Mouse (Mus musculus): ENCODE data around the gene Ccdc83. TPM values are rescaled to one million over a fixed set of nuclear protein-coding genes. Genes with fewer than 3 reads are reported as not detected.

The Ccdc83 gene
- polyA plus RNA-seq, 1 experiment, result not detected

- H3K27ac ChIP-seq (ENCODE audit: insufficient read depth, low read depth, low read length), result no peak overlapping the region
- no peak overlapping the region for H3K4me3 ChIP-seq (ENCODE audit: insufficient read depth, low read depth, low read length)
- no peak for TF ChIP-seq CTCF (IDR thresholded peaks at IDR 0.05; ENCODE audit: insufficient read depth, low read depth, low read length)
- TF ChIP-seq POLR2A (IDR thresholded peaks at IDR 0.05; ENCODE audit: insufficient read depth, low read depth, low read length), result no peak
- WGBS, result 84% methylated on average over 2 of the region's 2 CpGs
- no peaks in the 10 kb centered on the region for H3K4me1 ChIP-seq (ENCODE audit: control insufficient read depth, insufficient read depth, low read length)
These were observed 63.6 kb downstream of the Ccdc83 start for GRCm38 (mm10) chr7:90201877-90202465.

GRCm38 (mm10) chr7:90200251-90200650, 65.3 kb downstream of the Ccdc83 start:
- Histone ChIP-seq H3K4me3 (ENCODE audit: insufficient read depth, low read depth, low read length) (no peak overlapping the region), H3K27ac (ENCODE audit: insufficient read depth, low read depth, low read length) (no peak overlapping the region), H3K4me1 (ENCODE audit: control insufficient read depth, insufficient read depth, low read length) (no peaks in the 10 kb centered on the region)
- no peak for TF ChIP-seq POLR2A (IDR thresholded peaks at IDR 0.05; ENCODE audit: insufficient read depth, low read depth, low read length)
- TF ChIP-seq CTCF (IDR thresholded peaks at IDR 0.05; ENCODE audit: insufficient read depth, low read depth, low read length), result no peak
- 89% methylated on average over 5 of the region's 5 CpGs for WGBS

DNA sequence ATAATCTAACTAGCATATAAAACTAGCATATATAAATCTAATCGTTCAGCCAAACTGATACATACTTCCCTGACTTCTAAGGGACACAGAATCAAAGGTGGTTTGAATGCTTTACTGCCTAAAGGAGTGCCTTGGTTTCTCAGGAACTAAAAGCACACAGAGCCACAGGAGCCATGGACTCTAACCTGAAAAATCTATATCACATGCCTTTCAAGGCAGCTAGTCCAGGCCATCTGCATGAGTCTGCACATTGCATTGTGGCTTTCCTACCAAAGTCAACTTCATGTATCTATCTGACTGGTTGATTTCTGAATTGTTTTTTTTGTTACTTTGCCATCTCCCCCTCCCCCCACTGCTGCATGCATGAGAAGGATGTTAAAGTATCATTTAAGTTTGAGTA, 84.9 kb downstream of the Ccdc83 start:
- TF ChIP-seq POLR2A (IDR thresholded peaks at IDR 0.05; ENCODE audit: insufficient read depth, low read depth, low read length) (no peak), CTCF (IDR thresholded peaks at IDR 0.05; ENCODE audit: insufficient read depth, low read depth, low read length) (no peak)
- WGBS, result 100% methylated on average over 1 of the region's 1 CpGs
- no peaks in the 10 kb centered on the region for H3K4me1 ChIP-seq (ENCODE audit: control insufficient read depth, insufficient read depth, low read length)

GRCm38 (mm10) chr7:90175576-90175975, 90.0 kb downstream of the Ccdc83 start:
- WGBS, result 45% methylated on average over 2 of the region's 2 CpGs
- Histone ChIP-seq H3K27ac (ENCODE audit: insufficient read depth, low read depth, low read length) (no peak overlapping the region), H3K4me3 (ENCODE audit: insufficient read depth, low read depth, low read length) (no peak overlapping the region), H3K4me1 (ENCODE audit: control insufficient read depth, insufficient read depth, low read length) (no peaks in the 10 kb centered on the region)
- no peak for TF ChIP-seq POLR2A (IDR thresholded peaks at IDR 0.05; ENCODE audit: insufficient read depth, low read depth, low read length)
- no peak for TF ChIP-seq CTCF (IDR thresholded peaks at IDR 0.05; ENCODE audit: insufficient read depth, low read depth, low read length)

More for the DNA sequence above, 84.9 kb downstream of the Ccdc83 start:
- no peak overlapping the region for H3K27ac ChIP-seq (ENCODE audit: insufficient read depth, low read depth, low read length)
- H3K4me3 ChIP-seq (ENCODE audit: insufficient read depth, low read depth, low read length), result no peak overlapping the region

Other genes with a start within 250 kb of the Ccdc83 start
- 64.3 TPM in 1 of 2 replicates, not detected in the other for gene Picalm, start 135.6 kb downstream of the Ccdc83 start, polyA plus RNA-seq (2012; ENCODE audit: insufficient read depth, insufficient read length, low replicate concordance, missing spikeins)
- not detected in 2 replicates for gene Sytl2, start 36.5 kb upstream of the Ccdc83 start, polyA plus RNA-seq (2012; ENCODE audit: insufficient read depth, insufficient read length, low replicate concordance, missing spikeins)
- not detected in 2 replicates for gene Ccdc89, start 160.8 kb upstream of the Ccdc83 start, polyA plus RNA-seq (2012; ENCODE audit: insufficient read depth, insufficient read length, low replicate concordance, missing spikeins)
- gene Crebzf, start 177.0 kb upstream of the Ccdc83 start, polyA plus RNA-seq (2012; ENCODE audit: insufficient read depth, insufficient read length, low replicate concordance, missing spikeins), result not detected in 2 replicates
- gene Tmem126a, start 191.5 kb upstream of the Ccdc83 start, polyA plus RNA-seq (2012; ENCODE audit: insufficient read depth, insufficient read length, low replicate concordance, missing spikeins), result not detected in 2 replicates
- not detected in 2 replicates for gene Tmem126b, start 210.2 kb upstream of the Ccdc83 start, polyA plus RNA-seq (2012; ENCODE audit: insufficient read depth, insufficient read length, low replicate concordance, missing spikeins)
- gene Dlg2, start 210.9 kb upstream of the Ccdc83 start, polyA plus RNA-seq (2012; ENCODE audit: insufficient read depth, insufficient read length, low replicate concordance, missing spikeins), result 391 TPM in 1 of 2 replicates, not detected in the other

Data from olfactory bulb, adult 2 months (tissue).